Mouse (Mus musculus) spleen, adult 2 months (tissue): ENCODE data around the gene Cplx3. TPM values are rescaled to one million over a fixed set of nuclear protein-coding genes. Genes with fewer than 3 reads are reported as not detected.

Source experiments
- DNase-seq, 2 experiments: peaks; one replicate each; pipeline versions ENCODE4 v3.0.0 to v3.0.0-alpha.2; 2012 to 2021; ENCODE audit warnings: low spot score in 2 of 2, low read depth in 1 of 2
- H3K27ac ChIP-seq: fragments of 200-500 bp; 2 replicates; pipeline ENCODE4 v1.5.1; 2012; ENCODE audit warnings: low read length, inconsistent platforms; ENCODE audit not compliant: insufficient read depth
- H3K27me3 ChIP-seq: fragments of 200-500 bp; 2 replicates; pipeline ENCODE4 v1.6.1; 2012; ENCODE audit warnings: mild to moderate bottlenecking, moderate library complexity, low read length, inconsistent platforms; ENCODE audit not compliant: control insufficient read depth, insufficient read depth
- H3K36me3 ChIP-seq: fragments of 200-500 bp; 2 replicates; pipeline ENCODE4 v1.6.1; 2012; ENCODE audit warnings: mild to moderate bottlenecking, low read length, inconsistent platforms; ENCODE audit not compliant: control insufficient read depth, insufficient read depth
- H3K4me1 ChIP-seq: fragments of 200-500 bp; 2 replicates; pipeline ENCODE4 v1.6.1; 2011; ENCODE audit warnings: inconsistent platforms; ENCODE audit not compliant: control insufficient read depth, insufficient read depth, insufficient read length
- H3K4me3 ChIP-seq: fragments of 200-500 bp; 2 replicates; pipeline ENCODE4 v1.5.1; 2011; ENCODE audit warnings: mild to moderate bottlenecking, inconsistent platforms; ENCODE audit not compliant: insufficient read depth, insufficient read length; ENCODE audit errors: extremely low read depth
- CTCF ChIP-seq: fragments of 200-500 bp; IDR thresholded peaks from 2 replicates; pipeline ENCODE4 v1.5.1; 2011; ENCODE audit warnings: mild to moderate bottlenecking, inconsistent platforms; ENCODE audit not compliant: insufficient read depth, insufficient read length, insufficient replicate concordance; ENCODE audit errors: extremely low read depth
- POLR2A ChIP-seq: fragments of 200-500 bp; IDR thresholded peaks from 2 replicates; pipeline ENCODE4 v1.6.1; 2011; ENCODE audit warnings: low read depth, low read length, inconsistent platforms
- WGBS: fragments of 180-500 bp; shearing (Covaris S2); methylation state at CpG from one replicate; pipeline ENCODE4 v1.1.7; 2018; 5-methylcytosine and 5-hydroxymethylcytosine counted together
- polyA plus RNA-seq: library from polyadenylated mRNA; depleted of rRNA; stranded (reverse); fragments of >200 nt; gene quantifications from 2 replicates; pipeline ENCODE4 v1.2.3, GENCODE M21; 2012

The Cplx3 gene
- polyA plus RNA-seq, 1 experiment: not detected

GRCm38 (mm10) chr9:57627191-57627590 is 21.1 kb upstream of the Cplx3 start:
- DNase-seq: no peak
- WGBS: 96% methylated on average over 17 of the region's 17 CpGs
- TF ChIP-seq CTCF (no peak), POLR2A (no peak)
- peaks cover 69% of the 10 kb centered on the region for H3K36me3 ChIP-seq
- H3K27me3 ChIP-seq: no peaks in the 10 kb centered on the region
- peaks cover 7% of the 10 kb centered on the region; the same call in 1 of the 2 replicates for H3K4me1 ChIP-seq
- H3K4me3 ChIP-seq: no peak overlapping the region
- no peak overlapping the region for H3K27ac ChIP-seq

- DNase-seq: no peak
- Histone ChIP-seq H3K4me3 (no peak overlapping the region), H3K27me3 (no peaks in the 10 kb centered on the region), H3K36me3 (peaks cover 60% of the 10 kb centered on the region), H3K4me1 (peaks cover 5% of the 10 kb centered on the region; the same call in 1 of the 2 replicates), H3K27ac (no peak overlapping the region)
- TF ChIP-seq CTCF (no peak), POLR2A (no peak)
- WGBS: 91% methylated on average over 15 of the region's 15 CpGs
Observed at GRCm38 (mm10) chr9:57625674-57626500, 19.8 kb upstream of the Cplx3 start.

- no peaks in the 10 kb centered on the region for H3K27me3 ChIP-seq
- H3K27ac ChIP-seq: no peak overlapping the region
- no peak for TF ChIP-seq POLR2A
- no peak for TF ChIP-seq CTCF
- no peak overlapping the region for H3K4me3 ChIP-seq
- peaks cover 4% of the 10 kb centered on the region; the same call in 1 of the 2 replicates for H3K4me1 ChIP-seq
- H3K36me3 ChIP-seq: peaks cover 45% of the 10 kb centered on the region
- DNase-seq: no peak
- 92% methylated on average over 7 of the region's 7 CpGs for WGBS
Observed at GRCm38 (mm10) chr9:57624295-57624694, 18.2 kb upstream of the Cplx3 start.

- DNase-seq: no peak
- Histone ChIP-seq H3K4me1 (peaks cover 4% of the 10 kb centered on the region; the same call in 1 of the 2 replicates), H3K27me3 (no peaks in the 10 kb centered on the region), H3K36me3 (peaks cover 11% of the 10 kb centered on the region), H3K27ac (no peak within 1 kb of the TSS), H3K4me3 (no peak within 1 kb of the TSS)
- 90% methylated on average over 5 of the region's 5 CpGs for WGBS
- TF ChIP-seq POLR2A (no peak), CTCF (no peak)
Observed at GRCm38 (mm10) chr9:57620674-57621073, 14.6 kb upstream of the Cplx3 start, which contains the start of gene Lman1l. Lman1l (minus strand) TSS chr9:57620774.

GRCm38 (mm10) chr9:57618854-57619253 is 12.8 kb upstream of the Cplx3 start:
- H3K4me3 ChIP-seq: no peak overlapping the region
- peaks cover 4% of the 10 kb centered on the region; the same call in 1 of the 2 replicates for H3K4me1 ChIP-seq
- H3K27ac ChIP-seq: no peak overlapping the region
- 78% methylated on average over 8 of the region's 8 CpGs for WGBS
- TF ChIP-seq POLR2A: no peak
- TF ChIP-seq CTCF: no peak
- no peaks in the 10 kb centered on the region for H3K36me3 ChIP-seq
- H3K27me3 ChIP-seq: no peaks in the 10 kb centered on the region
- DNase-seq: no peak

- 44% methylated on average over 8 of the region's 8 CpGs for WGBS
- Histone ChIP-seq H3K4me3 (no peak overlapping the region), H3K4me1 (peaks cover 4% of the 10 kb centered on the region; the same call in 1 of the 2 replicates), H3K36me3 (no peaks in the 10 kb centered on the region), H3K27ac (no peak overlapping the region), H3K27me3 (no peaks in the 10 kb centered on the region)
- TF ChIP-seq CTCF (no peak), POLR2A (no peak)
- no peak for DNase-seq
Observed at GRCm38 (mm10) chr9:57617556-57618169, 11.6 kb upstream of the Cplx3 start.
